Mouse (Mus musculus): ENCODE data around the gene Ccdc183. TPM values are rescaled to one million over a fixed set of nuclear protein-coding genes. Genes with fewer than 3 reads are reported as not detected.

Ccdc183 gene
- not detected for total RNA-seq (2023)

DNA sequence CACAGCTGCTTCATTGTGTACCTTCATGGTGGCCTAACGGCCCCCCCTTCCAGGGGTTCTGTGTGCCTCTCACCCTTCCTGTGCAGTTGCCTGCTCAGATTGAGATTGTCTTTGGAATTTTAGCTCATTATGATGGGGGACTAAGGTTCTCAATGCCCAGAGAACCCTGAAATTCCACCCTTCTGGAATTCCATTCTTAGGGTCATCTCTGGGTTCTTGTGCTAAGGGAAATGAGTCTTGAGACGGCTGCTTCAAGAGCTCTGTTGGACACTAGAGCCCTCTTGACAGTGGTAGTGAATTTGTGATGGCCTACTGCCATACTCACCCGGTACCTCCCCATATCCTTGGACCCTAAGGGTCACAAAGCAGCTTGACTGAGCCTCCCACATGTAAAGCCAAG is at the start of gene Ccdc183:
Gene Ccdc183 (minus strand): TSS at position 101 of the 400 bp plus-strand sequence.

DNA sequence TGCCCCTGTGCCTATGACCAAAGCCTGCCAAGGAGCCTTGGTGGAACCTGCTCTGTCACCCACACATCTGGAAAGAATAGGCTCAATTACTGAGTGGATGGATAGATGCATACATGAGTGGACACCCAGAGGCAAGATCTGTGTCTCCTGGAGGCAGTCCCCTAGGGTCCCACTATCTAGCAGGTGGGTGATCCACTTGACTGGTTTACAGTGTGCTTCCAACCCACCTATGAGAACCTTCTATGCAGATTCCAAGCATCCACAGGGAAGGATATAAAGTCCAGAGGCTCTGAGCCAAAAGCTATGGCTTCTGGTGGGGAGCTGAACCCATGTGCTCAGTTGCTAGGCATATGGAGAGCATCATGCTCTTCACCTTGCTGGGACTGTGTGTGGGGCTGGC is 40.2 kb upstream of the Ccdc183 start, which contains the start of gene Lcn5:
Gene Lcn5 (plus strand): TSS at position 301 of the 400 bp plus-strand sequence.

DNA sequence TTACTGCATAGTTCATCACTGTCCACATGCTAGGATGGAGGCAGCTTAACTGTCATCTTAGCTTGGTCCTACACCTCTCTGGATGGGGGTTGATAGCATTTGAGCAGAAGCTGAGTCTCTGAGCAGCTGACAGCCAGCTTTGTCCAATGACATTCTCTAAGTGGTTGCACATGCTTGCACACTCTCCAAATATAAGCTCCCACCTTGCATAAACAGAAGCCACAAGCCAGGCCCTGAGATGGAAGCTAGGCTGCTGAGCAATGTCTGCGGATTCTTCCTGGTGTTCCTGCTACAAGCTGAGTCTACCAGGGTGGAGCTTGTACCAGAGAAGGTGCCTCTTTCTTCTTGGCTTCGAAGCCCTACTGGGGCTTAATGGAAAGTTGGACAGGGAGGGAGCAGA is 35.4 kb upstream of the Ccdc183 start, which contains the start of gene Lcn8:
Gene Lcn8 (plus strand): TSS at position 219 of the 400 bp plus-strand sequence.

DNA sequence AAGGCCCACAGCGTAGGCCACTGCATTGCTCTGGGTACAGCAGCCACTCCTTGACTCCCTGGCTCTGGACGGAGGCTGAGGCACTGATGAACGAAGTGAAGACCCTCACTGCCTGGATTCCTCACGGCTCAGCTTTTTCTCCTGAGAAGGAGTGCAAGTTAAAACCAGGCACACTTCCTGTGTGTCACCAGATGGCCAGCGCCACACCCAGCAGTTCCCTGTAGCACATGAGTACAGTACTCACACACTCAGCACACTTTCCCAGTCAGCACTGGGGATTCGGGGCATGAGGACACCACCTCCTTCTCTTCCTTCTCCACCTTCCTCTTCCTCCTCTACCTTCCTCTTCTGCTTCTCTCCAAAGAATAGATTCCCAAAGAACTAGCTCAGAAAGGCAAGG is 10.3 kb upstream of the Ccdc183 start, which contains the start of gene Fcna:
Gene Fcna (minus strand): TSS at position 220 of the 400 bp plus-strand sequence.

DNA sequence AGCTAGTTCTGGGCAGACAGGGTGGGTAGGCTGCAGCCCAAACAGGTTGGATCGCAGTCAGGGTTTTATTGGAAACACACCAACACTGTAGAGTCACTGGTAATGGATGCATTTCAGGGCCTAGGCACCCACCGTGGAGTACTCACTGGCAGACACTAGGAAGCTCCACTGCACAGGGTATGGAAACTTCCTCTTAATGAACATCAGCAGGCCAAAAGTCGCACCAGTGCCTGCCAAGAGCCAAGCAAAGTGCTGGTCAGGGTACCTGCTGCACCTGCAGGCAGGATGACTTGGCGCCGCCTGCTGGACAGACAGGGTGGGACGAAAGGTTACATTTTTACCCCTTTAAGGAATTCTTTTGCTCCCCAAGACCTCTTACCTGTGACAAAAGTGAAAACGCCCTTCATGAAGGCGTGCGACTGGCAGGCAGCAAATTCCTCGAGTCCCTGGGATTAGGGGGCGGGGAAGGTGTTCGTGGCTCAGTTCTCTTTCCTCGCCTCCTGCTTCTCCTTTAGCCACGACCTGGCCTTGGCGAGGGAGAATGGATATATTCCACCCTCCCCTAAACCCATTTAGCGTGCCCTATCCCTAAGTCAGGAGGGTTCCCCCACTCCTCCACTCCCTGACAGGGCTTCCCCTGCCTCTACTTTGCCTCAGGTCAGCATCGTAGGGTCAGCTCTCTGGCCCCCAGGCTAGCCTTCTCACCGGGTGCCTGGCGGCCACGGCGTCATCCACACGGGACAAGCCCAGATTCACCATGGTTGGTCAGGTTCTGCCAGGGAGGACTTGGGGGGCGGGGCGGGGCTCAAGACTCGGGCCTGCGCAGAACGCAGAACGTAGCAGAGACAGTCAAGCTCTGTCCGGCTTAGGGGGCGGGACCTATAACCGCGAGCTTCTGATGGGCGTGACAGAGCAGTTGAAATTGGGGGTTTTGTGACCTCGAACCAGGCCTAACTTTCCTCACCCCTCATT is 4.0 kb upstream of the Ccdc183 start, which contains the start of gene Tmem141:
Gene Tmem141 (minus strand): TSS at position 777 of the 972 bp plus-strand sequence.

DNA sequence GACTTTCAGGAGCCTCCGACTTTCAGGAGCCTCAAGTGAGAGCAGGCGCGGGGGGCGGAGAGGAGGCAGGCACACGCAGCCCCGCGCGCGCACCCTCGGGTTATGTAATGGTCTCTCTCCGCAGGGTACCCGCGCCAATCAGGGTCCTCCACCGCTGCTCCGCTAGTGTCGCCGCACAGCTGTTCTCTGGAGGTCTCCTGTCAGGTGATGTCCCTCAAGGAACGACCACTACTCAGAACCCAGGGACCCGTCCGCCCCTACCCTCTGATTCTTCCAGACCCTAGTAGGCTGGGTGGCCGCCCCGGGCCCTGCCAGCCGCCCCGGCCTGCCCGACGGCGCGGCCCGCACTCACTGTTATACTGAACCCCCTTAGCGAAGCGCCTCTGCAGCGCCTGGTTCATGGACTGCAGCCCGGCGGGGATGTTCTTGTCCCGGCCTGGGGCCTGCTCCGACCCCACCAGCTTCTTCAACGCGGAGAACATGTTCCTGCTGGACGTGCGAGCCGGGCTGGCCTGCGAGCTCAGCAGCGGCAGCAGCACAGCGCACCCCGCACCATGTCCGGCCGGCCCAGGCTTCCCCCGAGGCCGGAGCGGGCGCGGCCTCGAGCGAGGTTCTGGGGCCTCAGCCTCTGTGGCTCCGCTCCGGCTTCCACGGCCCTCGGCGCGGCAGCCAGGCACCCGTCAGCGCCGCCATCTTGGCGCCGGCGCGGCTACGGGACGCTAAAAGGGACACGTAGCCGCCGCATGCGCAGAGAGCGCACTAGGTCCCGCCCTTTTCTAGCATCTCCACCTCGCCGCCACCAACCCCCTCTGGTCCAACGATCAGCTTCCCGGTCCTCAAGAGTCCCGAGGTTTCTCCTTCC is 9.5 kb downstream of the Ccdc183 start, which contains the start of gene Rabl6:
Gene Rabl6 (minus strand): TSS at position 761 of the 862 bp plus-strand sequence.

DNA sequence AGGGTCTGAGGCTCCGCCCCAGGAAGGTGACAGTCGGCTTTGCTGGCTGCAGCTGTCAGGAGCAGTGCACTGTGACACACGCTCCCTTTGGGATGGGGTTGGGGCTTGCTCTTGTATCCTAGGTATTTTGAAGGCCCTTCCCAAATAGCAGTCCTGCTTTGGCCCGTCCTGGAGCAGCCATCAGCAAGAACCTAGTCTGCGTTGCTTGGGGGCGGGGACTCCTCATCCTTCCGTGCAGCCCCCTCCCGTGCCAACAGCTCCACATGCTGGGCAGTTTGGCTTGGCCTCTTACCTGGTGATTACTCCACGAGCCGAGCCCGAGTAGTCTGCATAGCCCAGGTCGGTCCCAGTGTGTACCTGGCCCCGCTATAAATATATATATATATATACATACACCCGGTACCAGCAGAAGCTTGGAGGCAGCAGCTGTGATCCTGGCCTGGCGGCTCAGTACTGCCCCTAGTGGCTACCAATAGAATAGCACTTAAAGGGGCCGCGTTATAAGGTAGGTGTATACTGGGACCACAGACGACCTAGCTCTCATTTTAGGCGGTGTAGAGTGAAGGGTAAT is 36.1 kb downstream of the Ccdc183 start, which contains the start of gene Ajm1:
Gene Ajm1 (minus strand): TSS at position 464 of the 571 bp plus-strand sequence.

DNA sequence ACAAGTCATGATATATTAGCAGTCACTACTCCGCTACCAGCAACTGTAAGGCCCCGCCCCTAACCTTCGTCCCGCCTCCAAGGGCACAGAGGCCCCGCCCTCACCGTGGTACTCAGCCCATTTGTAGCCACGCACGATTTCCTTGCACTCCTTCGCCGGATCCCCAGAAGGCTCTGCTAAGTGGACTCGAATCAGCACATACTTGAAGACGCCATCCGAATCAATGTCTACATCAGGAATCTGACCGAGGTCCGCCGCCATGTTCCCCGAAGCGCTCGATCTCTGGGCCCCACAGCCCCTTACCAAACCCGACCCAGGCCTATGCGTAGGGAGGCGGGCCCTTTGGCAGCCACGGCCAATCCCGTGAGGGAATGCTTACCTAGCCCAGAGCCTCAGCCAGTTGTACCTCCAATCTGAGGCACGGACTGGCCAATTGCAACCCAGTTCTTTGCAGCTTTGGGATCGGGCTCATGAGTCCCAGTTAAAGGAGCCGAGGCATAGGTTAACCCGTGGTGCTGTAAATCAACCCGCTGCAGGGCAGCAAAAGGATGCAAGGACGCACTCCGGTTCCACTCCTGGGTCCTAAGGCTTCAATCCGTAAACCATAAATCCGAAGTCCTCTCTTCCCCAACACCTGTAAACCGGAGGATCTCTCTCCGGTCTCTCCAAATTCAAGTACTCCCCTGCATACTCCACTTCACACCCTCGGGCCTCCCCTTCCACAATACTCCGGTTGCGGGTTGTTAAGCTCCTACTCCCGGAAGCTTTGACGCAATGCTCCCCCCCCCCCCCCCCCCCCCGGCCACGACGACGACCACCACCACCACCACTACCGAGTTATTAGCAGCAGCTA is 42.7 kb downstream of the Ccdc183 start, which contains the start of the genes Mamdc4 and Phpt1:
Gene Mamdc4 (minus strand): TSS at position 267 of the 853 bp plus-strand sequence.
Gene Phpt1 (minus strand): TSS at position 646 of the 853 bp plus-strand sequence.

Other genes with a start within 250 kb of the Ccdc183 start
- 1 to 10 TPM in 1 of 2 experiments, under 1 TPM in 1; 0.44 to 1.0 TPM for gene Sapcd2, start 245.4 kb downstream of the Ccdc183 start, total RNA-seq (2023)
- gene Entpd2, start 221.8 kb downstream of the Ccdc183 start, total RNA-seq (2023): not detected
- not detected for gene Npdc1, start 218.3 kb downstream of the Ccdc183 start, total RNA-seq (2023)
- gene Fut7, start 194.4 kb downstream of the Ccdc183 start, total RNA-seq (2023): not detected
- 10 to 100 TPM; 48.1 to 52.4 TPM for gene Abca2, start 189.0 kb downstream of the Ccdc183 start, total RNA-seq (2023)
- gene Clic3, start 160.8 kb downstream of the Ccdc183 start, total RNA-seq (2023): not detected
- 10 to 100 TPM; 90.9 to 100.0 TPM for gene Paxx, start 156.6 kb downstream of the Ccdc183 start, total RNA-seq (2023)
- gene Ptgds, start 147.6 kb downstream of the Ccdc183 start, total RNA-seq (2023): not detected
- not detected for gene Lcn12, start 123.8 kb downstream of the Ccdc183 start, total RNA-seq (2023)
- 10 to 100 TPM; 72.0 to 74.1 TPM for gene Fbxw5, start 116.9 kb downstream of the Ccdc183 start, total RNA-seq (2023)
- gene C8g, start 116.0 kb downstream of the Ccdc183 start, total RNA-seq (2023): under 1 TPM in 1 of 2 experiments, not detected in 1; 0.93 TPM
- gene Traf2, start 70.7 kb downstream of the Ccdc183 start, total RNA-seq (2023): 10 to 100 TPM; 59.2 to 66.5 TPM
- gene Edf1, start 59.8 kb downstream of the Ccdc183 start, total RNA-seq (2023): 100 to 1,000 TPM; 109 to 136 TPM
- 1 to 10 TPM; 1.2 to 3.0 TPM for gene Mamdc4, start 42.8 kb downstream of the Ccdc183 start, total RNA-seq (2023)
- 10 to 100 TPM; 18.3 to 19.3 TPM for gene Phpt1, start 42.5 kb downstream of the Ccdc183 start, total RNA-seq (2023)
- under 1 TPM in 1 of 2 experiments, not detected in 1; 0.15 TPM for gene Ajm1, start 35.9 kb downstream of the Ccdc183 start, total RNA-seq (2023)
- gene Rabl6, start 9.2 kb downstream of the Ccdc183 start, total RNA-seq (2023): 100 to 1,000 TPM; 100 to 112 TPM
- 1 to 10 TPM in 1 of 2 experiments, not detected in 1; 1.5 TPM for gene Tmem141, start 4.3 kb upstream of the Ccdc183 start, total RNA-seq (2023)
- 1 to 10 TPM in 1 of 2 experiments, under 1 TPM in 1; 0.68 to 5.9 TPM for gene Fcna, start 10.4 kb upstream of the Ccdc183 start, total RNA-seq (2023)
- not detected for gene Lcn8, start 35.4 kb upstream of the Ccdc183 start, total RNA-seq (2023)
- gene Lcn5, start 40.3 kb upstream of the Ccdc183 start, total RNA-seq (2023): not detected
- not detected for gene Lcn6, start 59.1 kb upstream of the Ccdc183 start, total RNA-seq (2023)
- gene Lcn10, start 65.0 kb upstream of the Ccdc183 start, total RNA-seq (2023): not detected
- gene Obp2a, start 82.4 kb upstream of the Ccdc183 start, total RNA-seq (2023): not detected
- 10 to 100 TPM; 24.7 to 28.4 TPM for gene Bmyc, start 89.1 kb upstream of the Ccdc183 start, total RNA-seq (2023)
- gene Obp2b, start 119.3 kb upstream of the Ccdc183 start, total RNA-seq (2023): not detected
- gene Lcn3, start 147.9 kb upstream of the Ccdc183 start, total RNA-seq (2023): not detected
- not detected for gene Lcn11, start 159.3 kb upstream of the Ccdc183 start, total RNA-seq (2023)
- not detected for gene Gm13539, start 164.6 kb upstream of the Ccdc183 start, total RNA-seq (2023)
- not detected for gene Glt6d1, start 198.2 kb upstream of the Ccdc183 start, total RNA-seq (2023)
- not detected for gene Lcn9, start 205.5 kb upstream of the Ccdc183 start, total RNA-seq (2023)
- gene Sohlh1, start 229.6 kb upstream of the Ccdc183 start, total RNA-seq (2023): not detected
- not detected for gene Kcnt1, start 246.1 kb upstream of the Ccdc183 start, total RNA-seq (2023)